ENCODE assay signal across 19 mouse cellular contexts in the genomic region with DNA sequence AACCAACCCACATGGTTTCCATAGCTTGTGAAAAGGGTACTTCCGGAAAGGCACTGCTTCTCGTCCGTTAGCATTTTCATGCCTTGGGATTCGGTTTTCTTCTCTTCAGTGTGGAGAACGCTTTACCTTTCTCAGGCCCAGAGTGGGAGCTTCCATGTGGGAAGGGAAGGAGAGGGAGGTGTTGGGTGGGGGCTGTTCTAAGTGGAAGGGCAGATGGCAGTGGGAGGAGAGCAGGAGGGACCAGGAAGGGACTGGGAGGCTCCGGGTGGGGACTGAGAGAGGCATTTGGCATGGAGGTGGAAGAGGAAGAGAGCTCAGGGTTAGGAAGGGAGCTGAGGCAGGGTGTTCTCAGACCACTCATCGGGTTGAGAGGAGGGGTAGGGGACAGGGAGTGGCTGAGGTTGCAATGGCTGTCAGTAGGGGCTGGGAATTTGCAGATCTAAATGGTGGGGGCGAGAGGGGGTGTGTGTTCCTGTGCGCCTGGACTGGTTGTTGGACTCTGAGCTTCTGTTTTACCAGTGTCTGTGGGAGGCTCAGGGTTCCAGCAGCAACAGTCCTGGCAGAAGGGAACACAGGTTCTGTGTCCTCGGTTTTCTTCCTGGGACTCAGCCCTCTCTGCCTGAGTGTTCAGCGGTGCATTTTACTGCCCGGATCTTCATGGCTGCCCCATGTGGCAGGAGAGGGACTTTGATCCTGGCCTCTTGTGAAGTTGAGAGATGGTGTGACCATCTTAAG. TPM values are rescaled to one million over a fixed set of nuclear protein-coding genes. Genes with fewer than 3 reads are reported as not detected.
A peak's percentile ranks its signal among the peaks of the same experiment; 100 is the strongest.
DNase-seq lines count a peak whose midpoint lies in the region; ATAC-seq lines count a peak whose summit lies in the region.
"Had no signal": no experiment of that assay in that cellular context is flagged by ENCODE, and none has a peak within 500 bp of the region (broad histone marks: within the 10 kb centered on the region; RNA-seq: fewer than 3 reads in every experiment).

No protein-coding gene starts in this region.

- no peak overlapping the region for H3K9ac ChIP-seq in heart, embryonic 11.5 days (ENCODE audit: low read depth, low read length)
- H3K9ac ChIP-seq: embryonic facial prominence, embryonic 12.5 days; limb, embryonic 13.5 days; stomach, embryonic 15.5 days had no signal

- 0 out of 2 replicates have a peak, but pooled peaks cover 11% of the 10 kb centered on the region for H3K36me3 ChIP-seq in heart, embryonic 11.5 days (ENCODE audit: control insufficient read depth, insufficient read depth, low read length)

- peak; percentile 40 for DNase-seq in heart, postnatal 25 days (ENCODE audit: low spot score)
- peak; percentile 62 to 77 for DNase-seq in left cerebral cortex, adult 18-20 months (ENCODE audit: low spot score in 2 of 2)
- DNase-seq in left cerebral cortex, adult 11 months (ENCODE audit: low spot score), result no peak
- DNase-seq in ZHBTc4 (ENCODE audit: low read depth, low spot score), result peak; percentile 36
- DNase-seq in heart, postnatal 4 days, result peak; percentile 17
- DNase-seq in retina, embryonic 14.5 days (ENCODE audit: low spot score), result no peak
- no peak for DNase-seq in thymus, postnatal 36 days
- DNase-seq: adrenal gland, adult 2 months; cerebellum, adult 18-20 months; gastrocnemius, postnatal 36 days; lung, adult 18-20 months; lung, postnatal 4 days had no signal

- H3K27me3 ChIP-seq in heart, embryonic 11.5 days (ENCODE audit: control insufficient read depth, insufficient read depth, low read length), result no peaks in the 10 kb centered on the region
- H3K27me3 ChIP-seq: embryonic facial prominence, embryonic 12.5 days; limb, embryonic 13.5 days; stomach, embryonic 15.5 days had no signal

- H3K9me3 ChIP-seq in heart, embryonic 11.5 days (replicated peaks; ENCODE audit: control insufficient read depth, low read length), result no peaks in the 10 kb centered on the region
- H3K9me3 ChIP-seq: embryonic facial prominence, embryonic 12.5 days; limb, embryonic 13.5 days; stomach, embryonic 15.5 days had no signal

- no peak overlapping the region for H3K4me2 ChIP-seq in heart, embryonic 11.5 days
- H3K4me2 ChIP-seq: embryonic facial prominence, embryonic 12.5 days; limb, embryonic 13.5 days; midbrain, embryonic 11.5 days; stomach, embryonic 15.5 days had no signal

- WGBS in heart, embryonic 11.5 days (ENCODE audit: insufficient replicate concordance), result 78% methylated on average over 12 of the region's 12 CpGs

- H3K27ac ChIP-seq in heart, embryonic 11.5 days (ENCODE audit: low read depth, low read length), result no peak overlapping the region
- H3K27ac ChIP-seq: embryonic facial prominence, embryonic 12.5 days; limb, embryonic 13.5 days; stomach, embryonic 15.5 days had no signal

- peaks cover 14% of the 10 kb centered on the region for H3K4me1 ChIP-seq in heart, embryonic 11.5 days (ENCODE audit: control insufficient read depth, insufficient read depth, low read length)

- intact Hi-C loops in heart, postnatal 25 days (cut with DNase I), result no loop called here

- H3K4me3 ChIP-seq in heart, embryonic 11.5 days (ENCODE audit: low read depth, low read length), result no peak overlapping the region
- H3K4me3 ChIP-seq: embryonic facial prominence, embryonic 12.5 days; limb, embryonic 13.5 days; stomach, embryonic 15.5 days had no signal

- no peak for ATAC-seq in heart, embryonic 11.5 days (replicated peaks; ENCODE audit: insufficient number of reproducible peaks, low FRiP score, low TSS enrichment)
- ATAC-seq: hindbrain, embryonic 16.5 days had no signal

RNA-seq across cellular contexts. Expression of a gene that starts 17.5 kb away (rescaled TPM):
- 10 to 100 TPM; 63.2 to 65.0 TPM for total RNA-seq in heart, postnatal 25 days (2021)
- polyA plus RNA-seq in heart, embryonic 11.5 days (2014; fragmentation: Nextera tagmentation; extraction: Ambion mirVana), result 7.0 TPM in 2 replicates
- 100 to 1,000 TPM; 128 to 136 TPM for total RNA-seq in left cerebral cortex, adult 18-20 months (2021)
- total RNA-seq in heart, postnatal 4 days (2021), result 10 to 100 TPM; 87.1 to 88.2 TPM

RNA-seq across cellular contexts. Expression of a gene that starts 28.0 kb away (rescaled TPM):
- total RNA-seq in heart, postnatal 25 days (2021), result under 1 TPM; 0.26 to 0.42 TPM
- polyA plus RNA-seq in heart, embryonic 11.5 days (2014; fragmentation: Nextera tagmentation; extraction: Ambion mirVana), result 0.44 and 0.77 TPM in 2 replicates
- 1 to 10 TPM; 1.9 to 2.1 TPM for total RNA-seq in left cerebral cortex, adult 18-20 months (2021)
- total RNA-seq in heart, postnatal 4 days (2021), result under 1 TPM; 0.14 to 0.24 TPM
- total RNA-seq: common myeloid progenitor, adult 5-6 weeks had no signal

RNA-seq across cellular contexts. Expression of a gene that starts 28.3 kb away (rescaled TPM):
- total RNA-seq in heart, postnatal 25 days (2021), result 10 to 100 TPM; 35.5 to 40.8 TPM
- polyA plus RNA-seq in heart, embryonic 11.5 days (2014; fragmentation: Nextera tagmentation; extraction: Ambion mirVana), result 180 and 194 TPM in 2 replicates
- total RNA-seq in left cerebral cortex, adult 18-20 months (2021), result 100 to 1,000 TPM; 105 to 109 TPM
- total RNA-seq in heart, postnatal 4 days (2021), result 100 to 1,000 TPM; 106 to 108 TPM

Comparison
In these comparisons a context has a peak if more than half of its experiments do, and no peak if none do; other contexts are left out.
1. DNase-seq: peak in heart, postnatal 25 days (single experiment), left cerebral cortex, adult 18-20 months (2 of 2), ZHBTc4 (single experiment) and heart, postnatal 4 days (single experiment); none in left cerebral cortex, adult 11 months (single experiment), retina, embryonic 14.5 days (single experiment) and thymus, postnatal 36 days (0 of 2).